Mouse (Mus musculus): Measurements from ENCODE around the gene Ppp2r1b. TPM values are rescaled to one million over a fixed set of nuclear protein-coding genes. Genes with fewer than 3 reads are reported as not detected.

Gene Ppp2r1b
- polyA plus RNA-seq, 1 experiment = 12.9 TPM

- peaks cover 27% of the 10 kb centered on the region for H3K36me3 ChIP-seq (ENCODE audit: control insufficient read depth, insufficient read depth)
- TF ChIP-seq REST (IDR thresholded peaks at IDR 0.05; ENCODE audit: insufficient read depth, insufficient read length) (no peak), E2F4 (IDR thresholded peaks at IDR 0.05; ENCODE audit: insufficient read depth) (no peak), POLR2AphosphoS2 (IDR thresholded peaks at IDR 0.05; ENCODE audit: insufficient read length, low read depth) (no peak), POLR2A (IDR thresholded peaks at IDR 0.05; ENCODE audit: insufficient read length, low read depth) (no peak), SRF (IDR thresholded peaks at IDR 0.05; ENCODE audit: control insufficient read depth, insufficient read length, low read depth) (no peak), TCF3 (IDR thresholded peaks at IDR 0.05; ENCODE audit: insufficient read length, low read depth) (no peak), CEBPB (IDR thresholded peaks at IDR 0.05; ENCODE audit: insufficient read depth, poor library complexity, severe bottlenecking) (no peak), MYOD1 (IDR thresholded peaks at IDR 0.05; ENCODE audit: control insufficient read depth in 1 of 3, insufficient read length in 2 of 3, low read depth in 2 of 3) (no peak), USF1 (IDR thresholded peaks at IDR 0.05; ENCODE audit: low read depth) (no peak), TCF12 (IDR thresholded peaks at IDR 0.05; ENCODE audit: insufficient read depth, poor library complexity, severe bottlenecking) (no peak), MYOG (IDR thresholded peaks at IDR 0.05; ENCODE audit: control insufficient read depth in 1 of 3, insufficient read depth in 1 of 3, insufficient read length in 2 of 3, low read depth in 2 of 3) (no peak), MAX (IDR thresholded peaks at IDR 0.05; ENCODE audit: low read depth) (no peak)
Measured at GRCm38 (mm10) chr9:50882183-50882582, 37.1 kb downstream of the Ppp2r1b start.

GRCm38 (mm10) chr9:50884093-50884492, 39.0 kb downstream of the Ppp2r1b start:
- Histone ChIP-seq H3K27me3 (ENCODE audit: control insufficient read depth, insufficient read depth, insufficient read length) (no peaks in the 10 kb centered on the region), H3K36me3 (ENCODE audit: control insufficient read depth, insufficient read depth) (peaks cover 22% of the 10 kb centered on the region), H3K4me3 (no peak overlapping the region), H3ac (ENCODE audit: control insufficient read depth, insufficient read length) (no peak overlapping the region), H3K4me2 (ENCODE audit: low read depth) (no peak overlapping the region), H3K79me2 (ENCODE audit: control insufficient read depth, insufficient read depth) (no peaks in the 10 kb centered on the region)
- TF ChIP-seq USF1 (IDR thresholded peaks at IDR 0.05; ENCODE audit: low read depth) (no peak), SRF (IDR thresholded peaks at IDR 0.05; ENCODE audit: control insufficient read depth, insufficient read length, low read depth) (no peak), MAX (IDR thresholded peaks at IDR 0.05; ENCODE audit: low read depth) (no peak), E2F4 (IDR thresholded peaks at IDR 0.05; ENCODE audit: insufficient read depth) (no peak), TCF3 (IDR thresholded peaks at IDR 0.05; ENCODE audit: insufficient read length, low read depth) (no peak), TCF12 (IDR thresholded peaks at IDR 0.05; ENCODE audit: insufficient read depth, poor library complexity, severe bottlenecking) (no peak), CEBPB (IDR thresholded peaks at IDR 0.05; ENCODE audit: insufficient read depth, poor library complexity, severe bottlenecking) (no peak)

More at GRCm38 (mm10) chr9:50882183-50882582, 37.1 kb downstream of the Ppp2r1b start:
- Histone ChIP-seq H3K4me3 (no peak overlapping the region), H3K4me2 (ENCODE audit: low read depth) (no peak overlapping the region), H3K27me3 (ENCODE audit: control insufficient read depth, insufficient read depth, insufficient read length) (no peaks in the 10 kb centered on the region), H3ac (ENCODE audit: control insufficient read depth, insufficient read length) (no peak overlapping the region), H3K79me2 (ENCODE audit: control insufficient read depth, insufficient read depth) (no peaks in the 10 kb centered on the region)

DNA sequence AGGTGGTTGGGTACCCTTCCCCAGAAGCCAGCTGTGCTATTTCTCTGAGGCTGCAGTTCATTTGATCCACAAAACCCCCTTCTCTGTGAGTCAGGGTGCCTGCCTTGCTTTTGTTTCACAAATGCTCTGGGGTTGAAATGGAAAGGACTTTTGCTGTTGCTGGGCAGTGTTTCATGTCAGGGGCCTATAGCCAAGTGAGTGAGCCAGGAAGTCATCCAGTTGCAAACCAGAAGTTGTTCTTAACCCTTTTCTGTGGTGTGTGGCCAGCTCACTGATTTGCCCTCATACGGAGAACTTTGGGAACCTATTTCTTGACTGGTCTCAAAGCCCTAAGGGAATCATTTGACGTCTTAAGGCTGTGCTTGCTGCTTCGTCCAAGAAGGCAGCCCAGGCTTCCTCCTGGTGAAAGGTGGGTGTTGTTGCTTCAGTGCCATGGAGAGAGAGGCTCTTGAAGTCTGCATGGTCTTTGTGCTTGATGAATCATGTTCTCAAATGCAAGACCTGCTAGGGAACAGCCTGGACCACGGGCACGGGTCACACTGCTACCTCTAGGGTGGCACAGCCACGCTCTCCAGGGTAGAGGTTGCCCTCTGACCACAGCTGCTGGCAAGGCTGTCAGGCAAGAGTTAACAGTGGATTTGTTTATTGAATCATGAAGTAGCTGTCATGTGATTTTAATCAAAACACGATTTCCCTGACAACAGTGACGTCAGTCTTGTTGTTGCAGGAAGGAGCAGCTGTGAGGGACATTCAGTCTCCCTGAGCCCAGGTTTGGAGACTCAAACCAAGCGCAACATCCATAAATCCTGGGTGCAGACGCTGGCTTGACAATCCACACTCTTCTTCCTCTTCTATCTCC, 39.9 kb downstream of the Ppp2r1b start:
- Histone ChIP-seq H3K4me3 (no peak overlapping the region), H3K27me3 (ENCODE audit: control insufficient read depth, insufficient read depth, insufficient read length) (no peaks in the 10 kb centered on the region), H3ac (ENCODE audit: control insufficient read depth, insufficient read length) (no peak overlapping the region), H3K4me2 (ENCODE audit: low read depth) (no peak overlapping the region), H3K36me3 (ENCODE audit: control insufficient read depth, insufficient read depth) (peaks cover 19% of the 10 kb centered on the region), H3K79me2 (ENCODE audit: control insufficient read depth, insufficient read depth) (no peaks in the 10 kb centered on the region)
- TF ChIP-seq E2F4 (IDR thresholded peaks at IDR 0.05; ENCODE audit: insufficient read depth) (no peak), TCF3 (IDR thresholded peaks at IDR 0.05; ENCODE audit: insufficient read length, low read depth) (no peak), MYOD1 (IDR thresholded peaks at IDR 0.05; ENCODE audit: control insufficient read depth in 1 of 3, insufficient read length in 2 of 3, low read depth in 2 of 3) (no peak), POLR2AphosphoS2 (IDR thresholded peaks at IDR 0.05; ENCODE audit: insufficient read length, low read depth) (no peak), TCF12 (IDR thresholded peaks at IDR 0.05; ENCODE audit: insufficient read depth, poor library complexity, severe bottlenecking) (no peak), REST (IDR thresholded peaks at IDR 0.05; ENCODE audit: insufficient read depth, insufficient read length) (no peak), USF1 (IDR thresholded peaks at IDR 0.05; ENCODE audit: low read depth) (peak; percentile 56), SRF (IDR thresholded peaks at IDR 0.05; ENCODE audit: control insufficient read depth, insufficient read length, low read depth) (no peak)

- Histone ChIP-seq H3K36me3 (ENCODE audit: control insufficient read depth, insufficient read depth) (peaks cover 13% of the 10 kb centered on the region), H3K27me3 (ENCODE audit: control insufficient read depth, insufficient read depth, insufficient read length) (no peaks in the 10 kb centered on the region), H3ac (ENCODE audit: control insufficient read depth, insufficient read length) (no peak overlapping the region), H3K79me2 (ENCODE audit: control insufficient read depth, insufficient read depth) (no peaks in the 10 kb centered on the region), H3K4me3 (no peak overlapping the region), H3K4me2 (ENCODE audit: low read depth) (no peak overlapping the region)
- TF ChIP-seq TCF12 (IDR thresholded peaks at IDR 0.05; ENCODE audit: insufficient read depth, poor library complexity, severe bottlenecking) (no peak), MYOD1 (IDR thresholded peaks at IDR 0.05; ENCODE audit: control insufficient read depth in 1 of 3, insufficient read length in 2 of 3, low read depth in 2 of 3) (no peak), TCF3 (IDR thresholded peaks at IDR 0.05; ENCODE audit: insufficient read length, low read depth) (no peak), MYOG (IDR thresholded peaks at IDR 0.05; ENCODE audit: control insufficient read depth in 1 of 3, insufficient read depth in 1 of 3, insufficient read length in 2 of 3, low read depth in 2 of 3) (no peak), POLR2A (IDR thresholded peaks at IDR 0.05; ENCODE audit: insufficient read length, low read depth) (no peak), USF1 (IDR thresholded peaks at IDR 0.05; ENCODE audit: low read depth) (no peak), POLR2AphosphoS2 (IDR thresholded peaks at IDR 0.05; ENCODE audit: insufficient read length, low read depth) (no peak), CEBPB (IDR thresholded peaks at IDR 0.05; ENCODE audit: insufficient read depth, poor library complexity, severe bottlenecking) (no peak), SRF (IDR thresholded peaks at IDR 0.05; ENCODE audit: control insufficient read depth, insufficient read length, low read depth) (no peak), MAX (IDR thresholded peaks at IDR 0.05; ENCODE audit: low read depth) (no peak), REST (IDR thresholded peaks at IDR 0.05; ENCODE audit: insufficient read depth, insufficient read length) (no peak), E2F4 (IDR thresholded peaks at IDR 0.05; ENCODE audit: insufficient read depth) (no peak)
Measured at GRCm38 (mm10) chr9:50885600-50885987, 40.5 kb downstream of the Ppp2r1b start.
